Comparison of ENCODE assay signal across 16 mouse cellular contexts in the genomic region with DNA sequence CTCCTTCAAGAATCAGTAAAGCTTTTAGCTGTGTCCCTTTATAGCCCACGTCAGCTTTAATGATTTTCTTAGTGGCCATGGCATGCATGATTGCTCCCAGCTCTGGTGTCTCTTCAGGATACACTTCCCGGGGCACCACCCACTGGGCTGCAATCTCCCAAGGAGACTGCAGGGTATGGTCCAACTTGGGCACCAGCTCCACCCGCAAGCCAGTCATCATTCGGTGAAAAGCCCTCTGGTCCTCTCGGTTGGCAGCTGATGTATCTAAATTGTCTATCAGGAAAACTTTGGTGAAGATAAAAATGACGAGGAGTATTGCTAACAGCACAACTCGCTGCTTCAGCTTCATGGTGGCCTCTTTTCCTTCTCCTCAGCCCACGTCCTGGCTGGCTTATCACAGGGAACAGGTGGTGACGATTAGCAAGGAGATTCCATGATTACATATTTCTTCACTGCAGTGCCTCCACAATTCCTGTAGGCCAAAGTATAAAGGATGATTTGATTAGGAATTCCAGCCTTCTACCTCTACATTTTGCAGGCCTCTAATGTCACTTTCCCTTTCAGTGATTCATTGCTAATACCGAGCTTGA.
"Had no signal": no experiment of that assay in that cellular context is flagged by ENCODE, and none has a peak within 500 bp of the region (broad histone marks: within the 10 kb centered on the region; RNA-seq: fewer than 3 reads in every experiment).

No protein-coding gene starts in this region.

- H3K27me3 ChIP-seq: limb, embryonic 12.5 days; limb, embryonic 15.5 days; megakaryocyte, embryonic 14.5 days had no signal

- H3K27ac ChIP-seq: limb, embryonic 12.5 days; limb, embryonic 15.5 days; liver, embryonic 14.5 days; stomach, postnatal 0 days had no signal

- ATAC-seq: liver, postnatal 0 days; lung, postnatal 0 days had no signal

- H3K4me3 ChIP-seq: limb, embryonic 12.5 days; limb, embryonic 15.5 days; megakaryocyte, embryonic 14.5 days had no signal

- DNase-seq: kidney, adult 18-20 months; kidney, adult 9 months; kidney, postnatal 14 days; kidney, postnatal 4 days; left cerebral cortex, postnatal 4 days; liver, postnatal 0 days; lung, embryonic 14.5 days; lung, postnatal 36 days; midbrain, embryonic 14.5 days; thymus, postnatal 25 days had no signal
